Mouse (Mus musculus) gastrocnemius, postnatal 4 days (tissue): ENCODE measurements at regions not wholly inside any gene's neighbourhood (a gene's known extent, or its start where the extent isn't known, plus 50 kb on each side); places are given as distances from the start of the nearest gene placed in this dataset.

Experiments
- DNase-seq, 2 experiments: peaks; one replicate each; pipeline ENCODE4 v3.0.0; 2021 to 2022; ENCODE audit warnings: low spot score in 2 of 2, mixed read lengths in 2 of 2

DNA sequence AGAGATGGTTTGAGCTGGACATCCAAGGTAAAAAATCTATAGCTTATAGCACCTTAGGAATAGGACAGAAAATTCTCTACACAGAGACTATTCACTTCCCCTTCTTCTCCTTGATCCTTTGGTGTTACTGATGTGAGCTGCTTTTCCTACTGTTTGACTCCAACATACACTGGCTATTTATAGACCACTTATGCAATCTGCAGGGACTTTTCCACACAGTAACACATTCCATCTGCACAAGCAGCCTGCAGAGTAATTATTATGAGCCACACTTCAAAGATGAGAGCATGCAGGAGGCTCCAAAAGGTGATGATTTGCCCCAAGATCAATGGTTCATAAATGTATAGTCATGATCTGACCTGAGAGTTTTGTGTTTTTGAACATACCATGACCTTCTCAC, 925.7 kb downstream of the Gsdmc2 start:
- no peak for DNase-seq

DNA sequence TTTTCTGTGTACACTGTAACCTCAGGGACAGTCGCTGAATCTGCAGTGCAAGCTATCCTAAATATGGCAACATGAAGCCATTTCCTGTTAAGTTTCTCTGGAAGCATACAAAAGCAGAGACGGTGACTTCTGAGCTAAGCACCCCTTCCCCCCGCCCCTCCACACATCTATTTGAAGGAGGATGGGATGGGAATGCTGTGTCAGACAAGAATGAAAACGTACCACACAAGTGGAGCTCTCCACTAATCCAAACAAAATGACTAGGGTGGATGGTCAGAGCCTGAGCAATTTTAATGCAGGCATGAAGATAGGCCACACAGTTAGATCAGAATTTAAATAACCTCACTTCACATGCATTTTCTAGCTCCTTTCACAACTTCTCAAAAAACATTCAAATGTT, 936.6 kb downstream of the Gsdmc2 start:
- no peak for DNase-seq

DNA sequence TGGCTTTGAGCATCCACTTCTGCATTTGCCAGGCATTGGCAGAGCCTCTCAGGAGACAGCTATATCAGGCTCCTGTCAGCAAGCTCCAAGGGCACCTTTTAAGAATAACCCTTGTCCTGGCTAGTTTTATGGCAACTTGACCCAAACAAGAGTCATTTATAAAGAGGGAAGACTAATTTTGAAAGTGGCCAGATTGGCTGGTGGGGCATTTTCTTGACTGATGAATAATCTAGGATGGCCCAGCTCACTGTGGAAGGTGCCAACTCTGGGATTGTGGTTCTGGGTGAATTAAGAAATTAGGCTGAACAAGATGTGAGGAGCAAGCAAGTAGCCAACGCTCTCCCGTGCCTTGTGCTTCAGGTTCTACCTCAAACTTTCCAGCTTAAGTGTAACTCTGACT, 937.8 kb downstream of the Gsdmc2 start:
- no peak for DNase-seq

DNA sequence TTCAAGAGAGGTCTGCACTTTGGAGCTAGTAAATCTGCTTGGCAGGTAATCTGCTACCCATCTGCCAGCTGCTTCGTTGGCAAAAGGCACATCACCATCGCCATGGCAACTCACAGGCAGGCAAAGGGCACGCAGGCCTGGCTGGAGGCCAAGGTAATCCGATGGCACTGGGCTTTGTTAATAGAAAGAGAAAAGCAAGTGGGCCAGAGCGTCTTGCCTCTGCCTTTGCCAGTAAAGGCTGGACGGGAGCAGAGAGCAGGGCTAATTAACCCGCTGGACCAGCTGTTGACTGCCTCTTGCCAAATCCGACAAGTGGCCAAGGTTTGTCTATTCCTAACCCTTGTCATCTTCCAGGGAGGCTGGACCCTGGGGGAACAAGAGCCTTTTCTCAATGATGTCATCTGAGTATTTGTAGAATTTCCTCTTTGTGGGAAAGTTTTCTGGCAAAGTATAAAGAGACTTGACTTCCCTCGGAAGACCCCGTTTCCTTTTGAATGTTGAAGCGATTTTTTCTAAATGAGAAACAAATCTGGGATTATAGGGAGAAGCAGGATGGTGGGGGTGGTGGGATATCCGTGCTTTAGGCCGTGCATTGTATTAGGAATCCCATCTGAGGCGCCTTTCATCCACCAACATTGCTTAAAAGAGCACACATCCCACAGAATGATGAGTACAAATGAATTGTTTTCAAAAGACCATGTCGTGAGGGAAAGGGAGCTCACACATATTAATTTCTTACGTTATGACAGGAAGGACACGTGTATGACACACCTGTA, 941.7 kb downstream of the Gsdmc2 start:
- peak; percentile 73 to 85 for DNase-seq

DNA sequence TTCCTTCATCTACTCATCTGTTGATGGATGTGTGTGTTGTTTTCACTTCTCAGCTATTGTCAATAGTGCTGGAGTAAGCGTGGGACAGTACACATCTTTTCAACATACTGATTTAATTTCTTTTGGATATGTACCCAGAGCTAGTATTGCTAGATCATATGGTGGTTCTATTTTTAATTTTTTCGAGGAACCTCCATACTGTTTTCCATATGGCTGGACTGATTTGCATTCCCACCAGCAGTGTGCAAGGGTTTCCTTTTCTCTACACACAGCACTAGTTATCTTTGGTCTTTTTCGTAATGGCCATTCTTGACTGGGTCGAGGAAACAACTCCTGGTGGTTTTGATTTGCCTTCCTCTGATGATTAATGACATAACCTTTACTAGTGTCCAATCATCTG, 943.0 kb downstream of the Gsdmc2 start:
- no peak for DNase-seq

DNA sequence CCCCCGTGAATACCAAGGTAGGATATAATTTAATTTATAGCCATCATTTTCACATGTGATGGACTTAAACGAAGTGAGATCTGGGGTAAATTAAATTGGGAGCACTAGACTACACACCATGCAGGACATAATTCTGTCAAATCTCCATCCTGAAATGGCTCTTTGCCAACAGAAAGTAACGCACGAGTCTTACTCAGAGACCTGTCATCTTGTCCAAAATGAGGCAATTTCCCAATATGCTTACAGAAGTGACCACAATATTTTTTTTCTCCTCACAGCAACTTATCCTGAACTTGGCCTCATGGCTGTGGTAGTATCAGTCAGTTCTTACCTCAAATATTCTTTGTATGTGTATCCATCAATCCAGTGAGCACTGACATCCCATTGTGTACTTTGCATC, 955.2 kb downstream of the Gsdmc2 start:
- DNase-seq: no peak

DNA sequence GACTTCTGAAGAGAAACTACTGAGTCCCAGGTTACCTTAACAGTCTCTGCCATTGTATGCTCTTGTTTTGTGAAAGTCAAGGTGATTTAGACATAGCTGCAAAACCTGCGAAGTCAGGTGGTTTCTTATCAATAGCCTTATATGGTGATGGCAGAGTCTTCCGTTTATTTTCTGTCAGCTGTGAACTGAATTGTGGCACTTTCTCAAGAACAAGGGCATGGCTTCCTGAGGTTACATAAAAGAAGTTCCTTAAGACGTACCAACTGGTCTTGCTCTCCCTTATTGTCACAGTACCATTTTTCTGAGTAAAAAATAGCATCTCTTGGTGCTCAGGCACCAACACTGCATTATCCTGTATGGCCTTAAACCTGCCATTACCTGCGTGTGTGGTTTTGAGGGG, 959.6 kb downstream of the Gsdmc2 start:
- no peak for DNase-seq

DNA sequence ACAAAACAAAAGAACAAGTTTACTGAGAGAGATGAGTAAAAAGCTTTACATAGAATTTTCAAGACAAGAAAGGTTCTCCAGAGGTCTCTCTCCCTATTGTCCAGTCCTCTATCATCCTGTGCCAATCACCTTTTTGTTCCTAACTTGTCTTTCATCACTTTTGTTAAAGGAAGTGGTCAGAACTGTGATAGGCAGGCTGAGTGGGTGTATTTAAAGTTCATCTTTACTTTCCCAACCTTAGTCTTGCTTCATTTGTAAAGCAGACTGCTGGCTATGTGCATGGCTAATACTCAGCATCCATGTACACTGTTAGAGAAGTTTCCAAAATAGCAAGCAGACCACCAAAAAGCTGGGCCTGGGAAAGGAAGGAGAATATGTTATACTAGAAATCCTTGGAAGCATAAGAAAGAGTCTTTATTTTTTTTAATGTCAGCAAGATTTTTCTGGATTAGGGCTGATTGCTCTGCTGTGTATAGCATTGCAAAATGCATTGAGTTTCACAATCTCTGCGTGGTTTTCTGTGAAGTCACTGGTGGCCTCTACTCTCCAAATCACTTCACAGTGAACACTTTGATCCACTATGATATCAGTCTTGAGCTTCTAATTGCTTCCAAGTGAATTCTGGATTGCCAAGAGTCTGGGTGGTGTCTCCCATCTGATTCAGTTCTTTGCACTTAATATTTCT, 973.8 kb downstream of the Gsdmc2 start:
- no peak for DNase-seq

DNA sequence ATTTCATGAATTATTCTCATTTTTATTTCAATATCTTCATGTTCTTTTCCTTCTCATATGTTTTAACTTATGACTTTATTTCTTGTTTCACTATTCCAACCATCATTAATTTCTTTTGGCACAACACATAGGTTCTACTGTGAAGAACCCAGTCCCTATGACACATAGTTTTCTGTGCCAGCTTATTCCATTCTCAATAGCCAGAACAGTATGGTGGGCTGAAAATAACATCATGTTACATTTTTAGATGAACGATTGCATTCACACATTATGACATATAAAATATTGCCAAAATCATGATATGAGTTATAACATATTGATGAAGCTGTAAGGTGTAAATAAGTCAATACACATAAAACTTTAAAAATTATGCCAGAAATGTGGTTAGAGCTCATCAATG, 982.4 kb downstream of the Gsdmc2 start:
- no peak for DNase-seq

DNA sequence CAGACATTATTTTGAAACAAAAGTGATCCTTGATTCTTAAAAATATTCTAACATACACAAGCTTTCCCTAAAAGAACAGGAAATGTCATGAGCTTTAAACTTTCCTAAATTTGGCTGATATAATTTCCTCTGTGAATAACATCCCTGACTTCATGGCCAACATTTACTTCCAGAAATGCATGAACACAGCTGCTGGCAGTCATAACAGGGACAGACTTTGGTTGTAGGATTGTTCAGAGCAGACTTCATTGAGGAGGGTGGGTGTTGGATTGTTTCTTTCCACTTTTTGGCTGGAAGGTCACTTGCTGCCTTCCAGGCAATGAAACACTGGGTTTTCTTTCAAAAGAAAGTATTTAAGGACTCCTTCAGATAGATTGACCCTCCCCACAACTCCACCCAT, 983.6 kb downstream of the Gsdmc2 start:
- peak in 1 of 2 experiments; percentile 10 for DNase-seq

DNA sequence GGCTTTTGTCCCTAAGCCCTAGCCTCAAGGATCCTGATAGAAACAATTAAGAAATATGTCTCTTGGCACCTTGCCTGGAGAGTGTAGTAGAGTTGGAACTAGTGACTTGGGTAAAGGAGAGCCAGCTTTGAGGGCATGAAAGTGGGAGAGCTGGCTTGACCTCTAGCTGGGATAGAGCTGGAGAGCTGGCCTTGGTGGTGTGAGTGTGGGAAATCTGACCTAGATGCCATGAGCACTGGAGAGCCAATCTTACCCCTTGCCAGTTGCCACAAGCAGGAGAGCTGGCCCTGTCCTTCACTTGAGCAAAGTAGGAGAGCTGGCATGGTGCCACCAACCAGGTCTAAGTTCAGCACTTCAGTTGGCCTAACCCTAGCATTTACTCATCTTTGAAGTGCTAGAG, 995.7 kb downstream of the Gsdmc2 start:
- DNase-seq: no peak

DNA sequence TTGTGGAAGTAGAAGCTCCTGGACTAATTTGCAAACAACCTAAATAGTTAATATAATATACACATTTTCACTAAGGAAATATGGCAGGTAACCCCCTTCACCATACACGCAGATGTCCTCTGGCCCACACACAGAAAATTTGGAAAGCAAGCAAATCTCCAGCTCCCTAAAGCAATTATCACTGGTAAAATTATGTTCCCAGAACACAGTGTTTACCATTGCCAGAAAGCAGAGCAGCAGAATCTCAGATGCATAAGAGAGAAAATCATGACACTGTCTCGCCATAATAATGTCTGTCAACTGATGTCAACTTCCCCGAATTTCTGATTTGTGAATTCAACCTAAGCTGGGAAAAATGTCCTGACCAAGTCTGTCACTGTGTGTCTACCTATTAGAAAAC, 999.1 kb downstream of the Gsdmc2 start:
- no peak for DNase-seq

DNA sequence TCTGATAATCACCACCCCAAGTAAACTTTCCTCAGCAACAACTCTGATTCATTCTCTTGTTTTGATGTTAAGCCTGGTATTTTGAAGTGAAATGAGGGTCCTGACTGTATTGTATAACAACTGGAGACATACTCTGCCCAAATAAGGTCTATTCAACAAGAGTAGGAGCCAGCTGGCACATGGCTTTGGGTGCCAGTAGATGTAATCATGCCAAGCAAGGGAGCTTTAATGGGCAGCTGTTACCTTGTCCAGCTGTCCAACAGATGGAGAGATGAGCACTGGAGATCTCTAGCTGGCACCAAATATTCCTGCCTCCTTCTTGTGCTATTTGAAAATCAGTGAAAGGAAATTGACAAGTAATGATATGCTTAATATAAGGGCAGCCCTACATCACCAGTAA, 1019.4 kb downstream of the Gsdmc2 start:
- peak in 1 of 2 experiments; percentile 17 for DNase-seq

DNA sequence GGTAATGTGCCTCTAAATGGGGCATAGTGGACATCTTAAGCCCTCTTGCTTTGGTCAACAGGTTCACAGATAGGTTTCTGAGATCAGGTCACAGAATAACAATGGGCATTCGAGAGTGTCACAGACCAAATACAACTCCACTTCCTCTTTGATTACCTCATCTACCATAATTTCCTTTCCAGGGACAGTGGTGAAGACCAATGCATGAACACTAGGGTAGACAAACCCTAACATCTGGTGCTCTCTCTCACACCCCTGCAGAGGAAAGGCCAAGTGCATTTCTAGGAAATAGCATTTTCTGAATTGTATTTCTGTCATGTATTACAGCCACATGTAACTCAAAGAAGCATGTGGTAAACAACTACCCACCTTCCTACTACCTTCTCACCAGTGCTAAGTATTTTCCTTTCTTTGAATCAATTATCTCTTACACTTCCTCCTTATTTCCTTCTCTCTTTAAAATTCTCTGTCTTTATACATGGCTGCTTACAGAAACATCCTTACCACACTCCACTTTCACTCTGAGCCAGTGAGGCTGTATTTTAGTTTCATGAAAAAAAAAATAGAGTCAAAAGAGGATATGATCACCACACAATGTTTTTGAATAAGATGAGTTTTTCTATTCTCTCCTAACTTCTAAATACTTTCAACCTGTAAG, 1021.0 kb downstream of the Gsdmc2 start:
- DNase-seq: no peak

DNA sequence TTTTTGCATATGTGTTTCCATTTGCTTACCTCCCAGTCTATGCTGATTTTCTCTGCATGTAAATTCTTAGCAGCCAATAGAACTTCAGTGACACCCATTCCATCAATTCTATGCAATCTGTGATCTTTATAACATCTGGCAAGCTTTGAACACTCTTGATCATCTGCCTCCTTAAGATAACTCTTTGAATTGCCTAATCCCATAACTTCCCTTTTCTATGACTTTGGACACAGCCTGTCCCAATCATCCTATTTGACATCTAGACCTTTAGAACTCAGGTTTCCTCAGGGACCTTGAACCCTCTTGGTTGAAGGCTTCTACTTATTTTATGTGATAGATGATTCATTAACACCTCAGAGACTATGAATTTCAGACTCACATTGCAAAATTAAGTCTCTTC, 1022.7 kb downstream of the Gsdmc2 start:
- DNase-seq: no peak

DNA sequence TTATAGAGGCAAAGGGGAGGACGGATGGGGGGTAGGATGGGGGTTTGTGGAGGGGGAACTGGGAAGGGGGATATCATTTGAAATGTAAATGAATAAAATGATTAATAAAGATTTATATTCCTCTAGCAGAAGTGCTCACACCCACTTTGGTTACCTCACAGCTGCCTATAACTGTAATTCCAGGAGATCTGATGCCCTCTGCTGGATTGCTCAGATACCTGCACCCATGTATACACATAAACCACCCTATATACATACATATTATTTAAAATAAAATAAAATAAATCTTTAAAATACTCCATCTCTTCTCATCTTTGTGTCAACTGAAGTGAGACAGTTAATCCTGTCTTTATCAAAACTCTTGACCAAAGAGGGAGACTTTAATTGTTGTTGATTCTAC, 1031.9 kb downstream of the Gsdmc2 start:
- no peak for DNase-seq

DNA sequence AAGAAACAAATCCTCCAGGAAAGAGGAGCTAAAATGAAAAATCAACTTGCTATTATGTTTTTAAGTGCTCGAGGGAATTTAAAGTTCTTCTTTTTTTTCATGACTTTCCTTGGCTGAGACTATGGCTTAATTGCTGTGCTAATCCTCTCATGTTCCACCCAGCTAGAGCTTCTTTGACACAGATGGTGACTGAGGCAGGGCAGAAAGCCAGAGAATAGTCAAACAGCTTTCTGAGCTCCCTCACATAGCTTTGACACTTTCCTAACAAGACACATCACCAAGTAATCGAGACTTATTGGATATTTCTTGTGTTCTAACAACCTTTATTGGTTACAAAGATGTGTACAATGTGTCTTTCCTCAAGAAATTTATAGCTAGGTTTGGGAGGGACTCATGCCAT, 1033.0 kb downstream of the Gsdmc2 start:
- no peak for DNase-seq

DNA sequence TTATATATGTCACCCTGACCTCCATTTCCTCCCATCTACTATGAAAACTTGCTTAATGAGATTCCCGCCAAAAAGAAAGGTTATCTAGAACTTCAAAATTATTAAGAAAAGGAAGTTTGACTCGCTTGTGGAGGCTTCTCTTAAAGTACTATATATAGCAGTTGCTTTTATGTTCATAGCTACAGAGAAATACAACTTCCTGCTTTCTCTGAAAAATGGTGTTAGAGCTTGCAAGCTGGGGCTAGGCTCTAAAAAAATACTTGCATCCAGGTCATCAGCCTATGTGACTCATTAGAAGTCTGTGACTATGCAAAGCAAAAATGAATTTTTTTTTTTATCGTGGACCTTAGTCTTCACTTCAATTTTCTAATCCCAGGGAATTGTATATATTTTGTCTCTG, 1035.7 kb downstream of the Gsdmc2 start:
- no peak for DNase-seq

DNA sequence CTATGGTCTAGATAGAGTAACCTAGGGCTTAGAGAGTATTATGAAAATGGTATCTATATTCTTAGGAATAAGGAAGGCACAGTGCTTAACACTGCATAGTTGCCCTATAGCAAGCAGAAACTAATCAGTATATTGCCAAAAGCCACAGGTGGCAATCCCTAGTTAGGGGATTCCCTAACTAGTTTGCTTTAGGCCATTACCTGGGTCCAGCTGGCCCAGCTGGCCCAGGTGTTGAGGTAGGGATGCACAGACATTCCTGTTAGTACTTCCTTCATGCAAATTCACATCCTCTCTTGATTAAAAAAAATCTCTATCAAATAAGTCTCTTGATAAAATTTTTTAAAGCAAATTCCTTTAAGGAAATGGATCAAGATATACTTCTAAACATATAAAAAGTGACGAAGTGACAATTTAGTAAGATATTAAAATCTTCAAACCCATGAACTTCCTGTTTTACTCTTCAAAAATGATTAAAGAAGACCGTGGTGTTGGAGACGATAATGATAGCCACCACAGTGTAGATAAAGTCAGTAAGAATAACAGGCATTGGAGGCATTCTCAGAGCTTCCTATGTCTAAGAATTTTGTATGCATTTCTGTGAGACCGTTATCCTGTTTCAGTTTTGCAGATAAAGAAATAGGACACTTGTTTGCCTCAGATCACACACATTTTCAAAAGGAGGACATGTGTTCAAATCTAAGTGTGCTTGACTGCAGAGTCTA, 1036.7 kb downstream of the Gsdmc2 start:
- DNase-seq: no peak

DNA sequence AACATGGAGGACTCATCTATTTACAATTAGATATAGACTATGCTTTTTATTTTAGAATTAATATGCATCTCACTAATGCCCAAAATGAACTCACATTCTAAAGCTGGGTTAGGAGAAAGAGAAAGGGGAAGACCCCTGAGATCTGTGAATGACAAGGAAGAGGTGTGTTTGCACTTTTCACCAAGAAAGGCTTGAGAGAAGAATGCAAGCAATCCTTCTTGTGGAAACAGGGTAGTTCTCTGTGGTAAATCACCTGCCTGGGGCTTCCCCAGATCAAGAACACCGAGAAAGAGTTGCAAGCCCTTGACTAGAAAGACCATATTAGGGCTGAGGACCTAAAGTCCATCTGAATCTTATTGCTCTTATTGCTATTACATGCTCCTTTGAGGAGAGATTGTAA, 1037.6 kb downstream of the Gsdmc2 start:
- DNase-seq: no peak

DNA sequence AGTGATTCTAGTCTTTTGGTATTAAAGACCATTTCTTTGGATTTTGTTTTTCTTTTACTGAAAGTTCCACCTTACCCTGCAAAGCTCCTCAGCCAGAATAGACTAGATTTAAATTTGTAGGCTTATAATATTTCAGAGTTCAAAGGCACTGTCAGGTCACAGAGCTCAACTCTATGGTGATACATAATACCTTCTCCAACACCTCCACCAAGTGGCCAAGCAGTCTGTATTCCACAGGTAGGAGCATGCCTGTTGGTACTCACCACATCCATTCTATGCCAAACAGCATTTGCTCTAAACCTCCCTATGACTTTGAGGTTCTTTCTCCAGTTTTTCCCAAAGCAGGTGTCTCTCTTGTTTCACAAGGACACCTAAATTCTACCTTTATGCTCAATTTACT, 1042.2 kb downstream of the Gsdmc2 start:
- no peak for DNase-seq

DNA sequence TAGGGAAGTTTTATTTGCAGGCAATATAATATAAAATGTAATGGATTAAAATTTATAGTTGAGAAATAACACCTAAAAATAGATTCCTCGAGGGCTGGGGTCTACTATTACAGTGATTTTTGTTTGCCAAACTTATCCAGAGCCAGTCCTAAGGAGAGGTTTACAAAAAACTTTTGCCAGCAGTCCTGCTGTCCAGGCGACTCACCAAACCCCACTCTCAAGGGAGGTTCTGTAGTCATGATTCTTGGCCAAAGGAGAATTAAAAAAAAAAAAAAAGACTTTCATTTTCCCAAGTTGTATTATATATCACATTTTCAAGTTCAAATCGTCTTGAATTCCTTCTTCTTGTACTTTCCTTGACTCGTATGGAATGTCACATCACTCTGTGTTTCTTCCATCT, 1046.2 kb downstream of the Gsdmc2 start:
- no peak for DNase-seq
